Mouse (Mus musculus) bone marrow, adult 2 months (tissue): ENCODE measurements around the gene Mast3. TPM values are rescaled to one million over a fixed set of nuclear protein-coding genes. Genes with fewer than 3 reads are reported as not detected.

ENCODE experiments used
- H3K27ac ChIP-seq: fragments of 200-500 bp; 2 replicates; pipeline ENCODE4 v1.5.1; 2012; ENCODE audit warnings: low read depth, mild to moderate bottlenecking, control low read depth, inconsistent platforms, low read length; ENCODE audit not compliant: control insufficient read depth, poor library complexity, insufficient read depth
- H3K4me1 ChIP-seq: fragments of 200-500 bp; 2 replicates; pipeline ENCODE4 v1.6.1; 2011; ENCODE audit warnings: low read length; ENCODE audit not compliant: control insufficient read depth, insufficient read depth
- H3K4me3 ChIP-seq: fragments of 200-500 bp; replicated peaks from 2 replicates; pipeline ENCODE3; 2011; ENCODE audit warnings: mild to moderate bottlenecking, low read depth, low read length, control low read depth; ENCODE audit not compliant: control insufficient read depth
- CTCF ChIP-seq: fragments of 200-500 bp; IDR thresholded peaks from 2 replicates; pipeline ENCODE4 v1.5.1; 2011; ENCODE audit warnings: low read length, control low read depth; ENCODE audit not compliant: control insufficient read depth, insufficient read depth
- POLR2A ChIP-seq: fragments of 200-500 bp; IDR thresholded peaks from 2 replicates; pipeline ENCODE4 v1.6.1; 2011; ENCODE audit warnings: low read depth, mild to moderate bottlenecking, control low read depth, low read length, borderline replicate concordance; ENCODE audit not compliant: control insufficient read depth
- WGBS: fragments of 180-500 bp; shearing (Covaris S2); methylation state at CpG from one replicate; pipeline ENCODE4 v1.1.7; 2018; 5-methylcytosine and 5-hydroxymethylcytosine counted together
- polyA plus RNA-seq: library from polyadenylated mRNA; stranded (reverse); fragments of >200 nt; gene quantifications from 2 replicates; pipeline ENCODE4 v1.2.4, GENCODE M21; 2011; ENCODE audit warnings: low replicate concordance; ENCODE audit not compliant: missing spikeins, insufficient read depth, insufficient read length

Mast3 gene
- polyA plus RNA-seq, 1 experiment, result 70.7 TPM

DNA sequence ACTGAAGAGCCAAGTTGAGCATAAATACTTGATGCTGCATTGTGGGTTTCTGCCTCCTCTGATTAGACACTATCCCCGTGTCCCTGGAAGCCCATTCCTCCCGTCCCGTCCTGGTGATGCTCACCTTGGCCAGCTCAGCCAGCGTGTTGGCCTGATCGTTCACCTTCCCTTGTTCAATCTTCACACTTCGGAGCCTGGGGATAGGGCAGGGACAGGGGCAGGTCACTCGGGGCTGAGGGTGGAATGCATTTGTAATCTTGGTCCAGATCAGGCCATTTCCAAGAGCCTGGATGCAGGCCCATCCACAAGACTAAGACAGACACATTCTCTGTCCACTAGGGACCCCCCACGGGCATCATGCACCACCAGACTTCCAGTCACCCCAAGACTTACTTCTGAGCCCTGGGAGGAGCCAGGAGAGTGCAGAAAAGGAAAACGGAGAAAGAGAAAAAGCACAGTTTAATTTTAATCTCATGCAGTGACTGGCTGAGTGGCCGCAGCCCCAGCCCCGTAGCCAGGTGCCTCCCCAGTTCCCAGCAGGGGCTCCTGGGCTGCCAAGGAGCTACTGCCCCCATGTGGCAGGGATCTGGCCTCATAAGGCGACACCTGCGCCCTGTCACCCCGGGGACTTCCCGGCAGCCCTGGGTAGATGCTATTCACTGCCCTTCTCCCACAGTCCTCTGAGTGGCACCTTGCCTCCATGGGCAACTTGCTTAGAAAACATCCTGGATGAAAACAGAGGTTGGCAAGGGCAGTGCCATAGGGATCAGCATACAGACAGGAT, 41.7 kb upstream of the Mast3 start:
- no peak overlapping the region for H3K27ac ChIP-seq
- peaks cover 3% of the 10 kb centered on the region for H3K4me1 ChIP-seq
- TF ChIP-seq POLR2A (no peak), CTCF (0 out of 2 replicates have a peak, but pooled peaks have one; percentile 31)
- H3K4me3 ChIP-seq, result no peak overlapping the region
- WGBS, result 49% methylated on average over 15 of the region's 15 CpGs

- WGBS, result 64% methylated on average over 5 of the region's 5 CpGs
These were observed 40.3 kb upstream of the Mast3 start for GRCm38 (mm10) chr8:70845108-70845507.

DNA sequence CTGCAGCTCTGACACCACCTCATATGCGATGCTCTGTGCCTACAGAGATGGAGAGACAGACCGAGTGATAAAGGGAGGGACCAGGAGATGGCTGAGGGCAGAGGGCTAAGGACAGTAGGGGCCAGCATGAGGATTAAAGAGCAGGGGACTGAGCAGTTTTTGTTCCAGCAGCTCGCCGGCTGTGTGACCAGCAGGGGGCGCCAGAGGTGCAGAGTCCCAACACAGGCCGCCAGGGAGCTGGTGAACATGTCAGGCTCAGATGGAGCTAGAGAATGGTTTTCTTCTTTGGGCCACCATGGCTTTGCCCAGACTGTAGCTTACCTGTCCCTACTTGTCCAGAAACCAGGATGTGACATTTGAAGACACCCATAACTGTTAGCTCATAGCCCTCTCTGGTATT, 39.7 kb upstream of the Mast3 start:
- 5% methylated on average over 6 of the region's 6 CpGs for WGBS
- Histone ChIP-seq H3K27ac (peak overlapping the region; percentile 73), H3K4me1 (peaks cover 3% of the 10 kb centered on the region), H3K4me3 (no peak overlapping the region)
- peak; percentile 96 for TF ChIP-seq CTCF
- 0 out of 2 replicates have a peak, but pooled peaks have one; percentile 1 for TF ChIP-seq POLR2A

More at GRCm38 (mm10) chr8:70845108-70845507, 40.3 kb upstream of the Mast3 start:
- H3K4me1 ChIP-seq, result peaks cover 3% of the 10 kb centered on the region
- H3K27ac ChIP-seq, result no peak overlapping the region
- TF ChIP-seq CTCF, result no peak
- no peak for TF ChIP-seq POLR2A
- no peak overlapping the region for H3K4me3 ChIP-seq

DNA sequence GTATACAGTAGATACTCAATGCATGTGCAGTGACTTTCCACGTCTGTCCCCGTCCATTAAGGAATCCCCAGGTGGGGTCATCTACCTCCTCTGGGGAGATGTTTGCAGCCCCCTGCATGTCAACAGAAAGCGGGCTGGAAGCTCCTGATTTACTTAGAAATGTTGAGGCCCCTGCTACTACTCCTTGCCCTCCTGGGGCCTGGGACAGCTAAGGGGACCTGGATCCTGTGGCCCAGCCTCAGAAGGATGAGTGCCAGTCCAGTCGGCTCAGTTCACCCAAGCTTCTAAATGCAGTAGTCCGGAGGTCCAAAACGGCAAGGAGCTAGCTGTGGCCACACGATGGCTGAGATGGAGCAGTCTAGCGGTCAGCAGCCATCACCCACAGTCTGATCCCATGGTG, 39.1 kb upstream of the Mast3 start:
- no peak overlapping the region for H3K4me3 ChIP-seq
- 74% methylated on average over 8 of the region's 8 CpGs for WGBS
- peaks cover 3% of the 10 kb centered on the region for H3K4me1 ChIP-seq
- TF ChIP-seq POLR2A, result no peak
- no peak for TF ChIP-seq CTCF
- H3K27ac ChIP-seq, result peak overlapping the region; percentile 73

GRCm38 (mm10) chr8:70843214-70843773, 38.4 kb upstream of the Mast3 start:
- Histone ChIP-seq H3K4me3 (no peak overlapping the region), H3K27ac (peak overlapping the region; percentile 73), H3K4me1 (peaks cover 5% of the 10 kb centered on the region)
- TF ChIP-seq POLR2A (no peak), CTCF (no peak)
- WGBS, result 65% methylated on average over 5 of the region's 5 CpGs

DNA sequence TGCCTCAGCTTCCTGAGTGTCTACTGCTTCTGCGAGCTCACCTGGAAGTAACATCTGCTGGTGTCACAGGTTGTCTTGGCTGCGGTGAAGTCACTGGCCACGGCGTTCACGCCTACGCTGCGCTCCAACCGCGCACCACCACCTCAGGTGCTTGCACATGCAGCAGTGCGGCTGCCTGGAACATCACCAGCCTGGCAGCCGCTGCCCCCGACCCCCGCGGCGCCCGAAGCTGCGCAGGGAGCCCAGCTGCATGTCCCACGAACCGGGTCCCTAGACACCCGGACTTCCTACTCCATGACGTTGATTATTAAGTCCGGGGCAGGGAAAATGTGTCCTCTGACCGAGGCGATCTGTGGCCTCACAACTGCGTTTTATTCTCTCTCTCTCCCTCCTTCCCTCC, 37.6 kb upstream of the Mast3 start:
- no peak for TF ChIP-seq CTCF
- TF ChIP-seq POLR2A, result no peak; the same call in 1 of the 2 replicates
- peak overlapping the region; percentile 25 for H3K4me3 ChIP-seq
- peak overlapping the region; percentile 73 for H3K27ac ChIP-seq
- WGBS, result 92% methylated on average over 25 of the region's 25 CpGs
- peaks cover 5% of the 10 kb centered on the region for H3K4me1 ChIP-seq

GRCm38 (mm10) chr8:70841147-70842072, 36.6 kb upstream of the Mast3 start:
- WGBS, result 14% methylated on average over 22 of the region's 22 CpGs
- peaks cover 5% of the 10 kb centered on the region for H3K4me1 ChIP-seq
- H3K4me3 ChIP-seq, result peak overlapping the region; percentile 64

More at GRCm38 (mm10) chr8:70841147-70842072, 36.6 kb upstream of the Mast3 start:
- TF ChIP-seq POLR2A (no peak; the same call in 1 of the 2 replicates), CTCF (peak; percentile 93)
- peak overlapping the region; percentile 93 for H3K27ac ChIP-seq
